Mouse (Mus musculus): Measurements from ENCODE around the gene Car1. TPM values are rescaled to one million over a fixed set of nuclear protein-coding genes. Genes with fewer than 3 reads are reported as not detected.

Gene Car1
- polyA plus RNA-seq, 1 experiment from 2014 or later = 0.28 TPM

Other genes starting within 250 kb of the Car1 start
- gene 1810022K09Rik, start 197.1 kb downstream of the Car1 start, polyA plus RNA-seq (2015; fragmentation: Nextera tagmentation; extraction: Ambion mirVana) = 319 and 359 TPM in 2 replicates
- 2.6 and 3.4 TPM in 2 replicates for gene Car13, start 166.6 kb downstream of the Car1 start, polyA plus RNA-seq (2015; fragmentation: Nextera tagmentation; extraction: Ambion mirVana)
- 6.8 and 7.5 TPM in 2 replicates for gene Car3, start 55.1 kb upstream of the Car1 start, polyA plus RNA-seq (2015; fragmentation: Nextera tagmentation; extraction: Ambion mirVana)
- gene Car2, start 77.9 kb upstream of the Car1 start, polyA plus RNA-seq (2015; fragmentation: Nextera tagmentation; extraction: Ambion mirVana) = 130 and 134 TPM in 2 replicates